Mouse (Mus musculus) urinary bladder, postnatal 25 days (tissue): Measurements from ENCODE around the gene Slc44a1.

Experiments
- DNase-seq: peaks from one replicate; pipeline ENCODE4 v3.0.0; 2022; ENCODE audit warnings: low spot score

Gene Slc44a1

GRCm38 (mm10) chr4:53537539-53537938 lies 97.3 kb downstream of the Slc44a1 start:
- DNase-seq = no peak

GRCm38 (mm10) chr4:53538600-53538999 lies 98.4 kb downstream of the Slc44a1 start:
- DNase-seq = no peak

DNA sequence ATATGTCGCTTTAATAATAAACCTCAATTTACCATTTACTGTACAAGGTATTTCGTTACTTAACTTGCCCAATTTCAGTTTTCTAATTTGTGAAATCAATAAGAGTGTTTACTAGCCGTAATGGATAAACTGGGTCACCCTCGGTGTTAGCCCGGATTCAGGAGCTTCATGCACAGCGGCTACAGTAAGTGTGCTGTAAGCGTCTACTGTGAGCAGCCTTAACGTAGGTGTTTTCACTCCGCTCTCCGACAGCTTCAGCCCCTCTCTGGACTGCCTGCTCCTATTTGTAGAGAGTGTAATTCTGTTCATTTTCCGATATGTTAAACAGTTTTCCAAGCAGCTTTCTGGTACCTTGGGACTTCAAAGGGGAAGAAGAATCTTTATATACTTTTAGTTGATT lies 99.7 kb downstream of the Slc44a1 start:
- no peak for DNase-seq

GRCm38 (mm10) chr4:53543421-53543820 lies 103.2 kb downstream of the Slc44a1 start:
- DNase-seq = no peak

GRCm38 (mm10) chr4:53544889-53545288 lies 104.7 kb downstream of the Slc44a1 start:
- no peak for DNase-seq

DNA sequence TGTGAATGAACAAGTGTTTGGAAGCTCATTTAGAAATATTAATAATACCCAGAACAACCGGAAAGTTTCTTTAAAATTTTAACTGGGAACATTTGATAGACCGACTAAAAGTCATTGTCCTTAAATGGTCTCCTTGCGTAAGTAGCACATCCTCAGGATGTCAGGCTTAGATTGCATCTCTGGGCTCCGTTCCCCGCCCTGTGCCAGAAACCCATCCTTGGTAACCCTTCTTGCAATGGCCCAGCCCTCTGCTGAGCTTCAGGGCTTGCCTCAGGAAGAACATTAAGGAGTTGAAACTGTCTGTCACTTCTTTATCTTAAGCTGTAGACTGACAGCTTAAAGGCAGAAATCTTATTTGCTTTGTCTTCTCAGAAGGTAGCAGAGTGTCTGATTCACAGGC lies 107.2 kb downstream of the Slc44a1 start:
- DNase-seq = no peak

DNA sequence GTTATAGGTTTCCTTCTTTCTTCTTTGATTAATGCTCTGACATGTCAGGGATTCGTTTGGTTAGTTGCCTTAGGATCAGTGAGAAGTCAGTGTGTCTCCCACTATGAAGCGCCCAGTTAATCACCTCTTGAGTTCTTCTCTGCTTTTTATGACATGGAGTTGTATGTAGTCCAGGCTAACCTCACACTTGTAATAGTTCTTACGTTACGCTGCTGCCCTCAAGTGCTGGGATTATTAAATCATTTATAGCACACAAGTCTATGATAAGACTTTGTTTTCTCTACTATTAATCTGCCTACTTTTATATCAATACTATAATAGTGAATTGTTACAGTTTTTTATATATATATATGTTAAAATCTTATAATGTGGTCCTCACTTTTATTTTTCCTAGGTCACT lies 109.2 kb downstream of the Slc44a1 start:
- DNase-seq = no peak

DNA sequence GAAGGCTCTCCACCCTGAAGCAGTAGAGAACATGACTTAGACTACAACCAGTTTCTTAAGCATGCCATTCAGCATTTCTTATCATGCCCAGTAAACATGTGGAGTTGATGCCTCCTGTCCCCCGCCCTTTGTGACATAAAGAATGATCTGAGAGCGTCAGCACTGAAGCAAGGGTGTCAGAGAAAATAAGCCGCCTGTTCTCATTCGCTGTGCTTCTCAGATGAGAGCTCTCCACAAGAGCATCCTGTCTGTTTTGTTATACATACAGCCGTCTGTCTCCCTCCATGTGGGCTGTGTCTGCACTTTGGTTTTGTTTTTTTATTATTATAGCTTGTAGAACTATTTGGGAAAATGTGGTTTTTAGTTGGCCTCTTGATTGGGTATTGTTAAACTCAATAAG lies 124.4 kb downstream of the Slc44a1 start:
- no peak for DNase-seq

GRCm38 (mm10) chr4:53567065-53567464 lies 126.9 kb downstream of the Slc44a1 start:
- no peak for DNase-seq

GRCm38 (mm10) chr4:53575558-53575957 lies 135.3 kb downstream of the Slc44a1 start:
- DNase-seq = no peak

GRCm38 (mm10) chr4:53587676-53588075 lies 147.5 kb downstream of the Slc44a1 start:
- no peak for DNase-seq

DNA sequence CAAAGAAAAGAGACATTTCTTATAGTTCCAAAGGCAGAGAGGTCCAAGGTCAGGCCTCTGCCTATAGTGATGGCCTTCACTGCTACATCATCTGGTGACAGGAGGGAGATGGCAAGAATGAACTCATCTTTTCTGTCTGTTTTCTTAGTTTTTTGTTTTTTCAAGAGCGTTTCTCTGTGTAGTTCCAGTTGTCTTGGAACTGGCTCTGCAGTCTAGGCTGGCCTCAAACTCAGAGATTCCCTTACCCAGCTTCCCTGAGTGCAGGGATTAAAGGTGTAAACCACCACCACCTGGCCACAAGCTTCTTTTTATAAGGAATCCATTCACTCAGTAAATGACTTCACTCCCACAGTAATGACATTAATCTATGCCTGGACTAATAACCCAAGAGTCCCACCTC lies 148.7 kb downstream of the Slc44a1 start:
- DNase-seq = no peak

DNA sequence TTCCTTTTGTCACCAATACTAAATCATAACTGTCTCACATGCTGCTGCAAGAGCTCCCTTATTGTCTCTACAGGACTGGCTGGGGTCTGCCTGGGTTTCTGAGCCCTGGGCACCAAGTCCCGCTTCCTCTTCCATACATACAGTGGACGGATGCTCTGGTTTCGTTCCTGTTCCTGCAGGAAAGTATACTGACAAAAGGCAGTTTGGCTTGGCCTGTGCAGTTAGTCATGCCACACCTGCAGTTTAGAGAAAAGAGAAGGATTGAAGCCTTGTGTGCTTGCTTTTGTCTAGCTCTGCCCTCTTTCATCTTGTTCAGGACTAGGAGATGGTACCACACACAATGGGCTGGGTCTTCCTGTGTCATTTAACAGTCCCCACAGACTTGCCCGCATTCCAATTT lies 149.3 kb downstream of the Slc44a1 start:
- DNase-seq = no peak

GRCm38 (mm10) chr4:53590163-53590562 lies 149.9 kb downstream of the Slc44a1 start:
- no peak for DNase-seq

- DNase-seq = no peak
Measured at GRCm38 (mm10) chr4:53590691-53591447, 150.7 kb downstream of the Slc44a1 start.

DNA sequence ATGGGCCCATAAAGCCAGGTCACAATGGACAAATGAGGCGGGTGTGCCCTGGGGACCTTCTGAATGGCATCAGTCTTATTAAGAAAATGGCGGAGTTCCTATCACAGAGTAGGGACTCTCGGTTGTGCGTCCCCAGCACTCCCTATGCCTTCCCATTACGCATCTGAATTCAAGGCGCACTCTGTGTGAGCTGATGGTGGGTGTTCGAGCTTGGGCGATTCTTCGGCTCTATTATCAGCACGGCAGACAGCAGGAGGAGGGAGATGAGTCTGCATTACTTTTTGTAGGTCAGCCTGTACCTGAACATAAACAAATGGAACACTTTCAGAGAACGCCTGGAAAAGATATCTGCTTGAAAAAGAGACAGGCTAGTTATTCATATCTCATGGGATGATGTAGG lies 151.3 kb downstream of the Slc44a1 start:
- DNase-seq = no peak

DNA sequence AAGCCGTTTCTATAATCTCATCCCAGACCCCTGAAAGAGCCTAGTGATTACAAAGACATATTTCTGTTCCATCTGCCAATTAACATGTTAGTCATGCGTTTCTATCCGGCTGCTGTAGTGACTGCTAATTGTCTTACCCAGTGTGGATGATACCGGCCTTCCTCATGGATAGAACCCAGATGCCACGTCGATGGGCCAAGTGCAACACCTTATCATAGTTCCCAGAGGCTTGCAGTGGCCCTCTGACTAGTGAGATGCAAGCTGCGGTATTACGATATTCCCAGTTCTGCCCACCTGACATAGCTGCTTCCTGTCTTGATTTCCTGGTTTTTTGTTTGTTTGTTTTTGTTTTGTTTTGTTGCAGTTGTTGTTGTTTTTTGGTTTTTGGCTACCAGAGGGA lies 151.7 kb downstream of the Slc44a1 start:
- no peak for DNase-seq

GRCm38 (mm10) chr4:53592386-53592785 lies 152.2 kb downstream of the Slc44a1 start:
- no peak for DNase-seq

DNA sequence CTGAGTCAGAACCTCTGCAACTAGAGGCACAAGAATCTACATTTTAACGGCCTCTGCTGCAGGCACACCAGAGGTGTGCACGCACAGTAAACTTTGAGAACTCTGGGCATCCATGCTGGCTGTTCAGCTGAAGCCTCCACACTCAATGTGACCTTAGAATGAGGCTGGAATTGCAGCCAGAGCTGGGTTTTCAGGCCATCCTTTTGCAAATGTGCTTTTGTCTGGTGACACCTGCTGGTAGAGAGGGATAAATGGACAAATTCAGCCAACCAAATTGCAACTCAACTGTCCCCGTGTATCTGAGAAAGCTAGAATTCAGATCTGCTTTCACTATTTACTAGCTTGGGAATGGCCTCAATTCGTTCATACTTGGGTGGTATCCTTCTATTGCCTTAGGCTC lies 154.0 kb downstream of the Slc44a1 start:
- peak; percentile 19 for DNase-seq

- DNase-seq = no peak
Measured at GRCm38 (mm10) chr4:53595246-53596062, 155.2 kb downstream of the Slc44a1 start.

DNA sequence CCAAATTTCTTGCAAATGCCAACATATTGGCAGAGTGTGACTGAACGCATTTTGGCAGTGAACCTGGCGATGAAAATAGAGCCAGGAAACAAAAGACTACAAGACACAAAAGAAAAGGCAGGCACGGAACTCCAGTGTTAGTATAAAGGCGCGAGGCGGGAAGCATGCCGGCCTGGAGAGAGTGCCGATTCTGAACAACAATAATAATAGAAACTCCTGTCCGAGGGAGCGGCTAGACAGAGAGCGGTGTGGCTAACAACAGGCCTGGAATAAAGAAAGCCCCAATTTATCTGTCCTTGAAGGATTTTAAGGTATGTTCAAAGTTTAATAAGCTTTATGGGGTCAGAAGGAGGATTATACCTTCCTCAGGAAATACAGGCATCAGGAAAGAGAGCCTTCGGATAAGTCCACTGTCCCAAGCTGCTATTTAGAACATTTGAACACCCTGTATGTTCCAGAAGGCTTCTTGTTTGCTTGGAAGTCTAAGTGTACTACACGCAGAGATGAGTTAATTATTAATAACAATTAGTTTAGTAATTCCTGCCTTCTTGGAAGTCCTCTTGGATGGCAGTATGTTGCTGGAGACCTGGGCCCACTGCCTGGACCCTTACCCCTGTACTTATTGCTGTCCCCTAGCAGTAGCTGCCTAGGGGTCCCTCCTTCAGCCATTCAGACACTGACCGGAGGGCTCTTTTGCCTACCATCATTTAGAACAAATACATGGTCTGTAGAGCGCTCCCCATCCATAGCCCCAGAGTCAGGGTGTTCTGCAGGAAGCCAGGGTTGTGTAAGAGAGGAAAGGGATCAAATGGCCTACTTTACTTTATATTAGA lies 156.1 kb downstream of the Slc44a1 start:
- DNase-seq = no peak

DNA sequence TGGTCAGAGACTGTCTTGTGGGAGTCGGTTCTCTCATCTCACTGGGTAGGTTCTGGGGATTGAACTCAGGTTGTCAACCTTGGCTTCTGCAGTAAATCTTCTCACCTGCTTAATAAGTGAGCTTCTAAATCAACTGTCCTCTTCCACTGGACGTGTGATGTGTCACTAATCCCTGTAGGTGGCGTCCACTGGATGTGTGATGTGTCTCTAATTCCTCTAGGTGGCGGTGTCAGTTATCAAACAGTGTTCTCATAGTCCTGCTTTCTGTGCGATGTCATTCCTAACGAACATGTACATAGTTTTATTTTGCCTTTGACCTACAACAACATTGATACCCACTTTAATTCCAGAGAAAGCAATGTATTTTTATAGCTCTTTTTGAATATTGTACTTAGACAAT lies 160.2 kb downstream of the Slc44a1 start:
- DNase-seq = no peak
